Mouse (Mus musculus): ENCODE measurements around the gene 2410137M14Rik.

Gene 2410137M14Rik

GRCm38 (mm10) chr17:36947051-36947819, 33.8 kb downstream of the 2410137M14Rik start:
- peak; percentile 68 for DNase-seq

GRCm38 (mm10) chr17:36944121-36944775, 36.8 kb downstream of the 2410137M14Rik start:
- peak; percentile 61 for DNase-seq

GRCm38 (mm10) chr17:36943691-36944090, 37.3 kb downstream of the 2410137M14Rik start:
- peak; percentile 48 for DNase-seq

DNA sequence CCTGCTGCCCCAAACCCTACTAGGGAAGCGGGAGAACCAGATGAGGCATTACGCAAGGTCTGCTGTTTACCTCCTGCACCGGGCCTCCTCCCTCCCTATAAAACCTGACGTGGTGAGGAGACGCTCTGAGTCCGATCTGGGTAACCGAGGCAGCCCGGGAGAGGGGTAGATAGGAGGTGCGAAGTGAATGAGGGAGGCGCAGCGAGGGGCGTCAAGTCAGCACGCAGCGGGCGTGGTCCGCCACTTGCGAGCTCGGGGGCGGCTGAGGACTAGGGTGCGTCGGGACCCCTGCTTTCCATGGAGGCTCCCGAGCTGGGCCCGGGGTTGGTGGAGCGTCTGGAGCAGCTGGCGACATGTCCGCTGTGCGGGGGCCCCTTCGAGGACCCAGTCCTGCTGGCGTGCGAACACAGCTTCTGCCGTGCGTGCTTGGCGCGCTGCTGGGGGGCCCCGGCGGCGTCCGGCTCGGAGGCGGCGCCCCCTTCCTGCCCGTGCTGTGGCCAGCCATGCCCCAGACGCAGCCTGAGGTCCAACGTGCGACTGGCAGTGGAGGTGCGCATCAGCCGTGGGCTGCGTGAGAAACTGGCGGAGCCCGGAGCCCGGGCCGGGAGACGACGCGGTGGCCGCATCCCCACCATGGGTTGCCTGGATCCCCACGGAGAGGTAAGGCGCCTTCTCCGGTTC, 38.1 kb downstream of the 2410137M14Rik start, which contains the start of gene Rnf39:
Gene Rnf39, plus strand, starts transcription at position 128 of the 681 bp plus-strand sequence.
- no peak for DNase-seq

- DNase-seq = peak; percentile 87
Measured at GRCm38 (mm10) chr17:36942391-36942790, 38.6 kb downstream of the 2410137M14Rik start.

GRCm38 (mm10) chr17:36938056-36938455, 43.0 kb downstream of the 2410137M14Rik start:
- no peak for DNase-seq

DNA sequence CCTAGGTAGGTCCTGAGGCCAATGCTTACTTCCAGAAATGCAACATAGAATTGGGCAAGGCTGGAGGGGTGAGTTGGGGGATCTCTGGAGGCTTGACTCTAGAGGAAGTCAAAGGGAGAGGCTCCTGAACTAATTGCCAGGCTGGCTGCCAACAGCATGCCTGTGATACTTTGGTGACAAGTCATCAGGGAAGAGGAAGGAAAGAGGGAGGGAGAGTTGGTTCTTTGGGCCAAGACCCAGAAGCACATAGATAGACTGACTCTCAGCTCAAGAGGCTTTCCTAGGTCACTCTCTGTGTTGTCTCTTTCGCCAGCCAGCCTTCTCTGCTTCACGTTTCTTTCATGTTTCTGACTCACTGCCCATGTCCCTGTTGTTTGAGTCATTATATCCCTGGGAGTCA, 49.2 kb downstream of the 2410137M14Rik start:
- DNase-seq = no peak

DNA sequence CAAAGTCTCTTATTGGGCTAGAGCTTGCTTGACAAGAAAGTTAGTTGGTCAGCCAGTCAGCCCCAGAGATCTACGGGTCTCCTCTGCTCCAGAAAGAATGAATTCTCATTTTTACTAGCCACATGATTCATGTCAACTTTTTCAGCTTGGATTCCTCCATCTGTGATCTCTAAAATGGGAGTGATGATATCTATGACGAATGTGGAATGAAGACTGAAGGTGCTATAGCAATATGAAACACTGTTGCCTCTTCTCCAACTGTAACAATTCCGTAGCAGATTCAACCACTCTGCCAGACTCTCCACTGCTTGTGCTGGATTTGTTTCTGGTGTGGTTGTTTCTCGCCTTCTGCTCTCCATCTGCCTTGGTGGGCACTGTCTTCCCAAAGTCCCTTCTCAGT, 49.9 kb downstream of the 2410137M14Rik start:
- no peak for DNase-seq

- DNase-seq = no peak
Measured at GRCm38 (mm10) chr17:36930233-36930632, 50.8 kb downstream of the 2410137M14Rik start.

DNA sequence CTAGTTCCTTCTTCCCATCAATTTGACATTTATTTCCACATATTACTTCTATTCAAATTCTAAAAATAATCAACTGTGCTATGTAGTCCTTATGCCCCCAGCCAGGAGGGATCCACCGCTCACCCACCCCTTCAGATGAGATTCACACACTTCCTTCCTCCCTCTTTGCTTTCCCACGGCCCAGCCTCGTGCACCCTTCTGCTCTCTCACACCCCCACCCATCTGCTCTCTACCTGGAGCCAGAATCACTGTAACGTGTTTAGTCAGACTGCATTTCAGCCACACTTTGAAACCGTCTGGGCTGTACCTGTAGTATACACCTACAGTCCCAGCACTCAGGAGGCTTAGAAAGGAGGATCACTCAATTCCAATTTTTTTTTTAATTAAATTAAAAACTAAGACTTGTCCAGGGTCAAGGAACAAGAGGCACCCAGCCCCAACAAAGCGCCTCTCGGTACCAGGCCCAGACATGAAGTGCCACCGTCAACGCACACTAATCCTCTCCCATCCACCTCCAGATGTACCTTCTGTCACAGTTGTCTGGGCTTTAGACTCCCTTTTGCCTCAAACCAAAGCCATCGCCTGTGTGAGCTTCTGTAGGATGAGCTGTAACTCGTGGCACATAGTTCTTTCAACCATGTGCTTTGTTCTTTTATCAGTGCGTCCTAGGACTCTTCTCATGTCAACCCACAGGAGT, 51.7 kb downstream of the 2410137M14Rik start:
- no peak for DNase-seq

All from cerebellum, adult 9-10 months (tissue).